Mouse (Mus musculus) ES-E14 (cell line): ENCODE measurements around the gene Apol7a.

ENCODE experiments used
- CHD2 ChIP-seq: IDR thresholded peaks from 2 replicates; pipeline ENCODE4 v1.6.1; 2014; ENCODE audit warnings: mild to moderate bottlenecking, low read depth, low read length, inconsistent platforms
- ZC3H11A ChIP-seq: IDR thresholded peaks from 2 replicates; pipeline ENCODE4 v1.6.1; 2012; ENCODE audit warnings: low read depth, mild to moderate bottlenecking, inconsistent platforms, low read length, borderline replicate concordance
- ZNF384 ChIP-seq: IDR thresholded peaks from 2 replicates; pipeline ENCODE4 v1.6.1; 2012; ENCODE audit warnings: low read depth, low read length, inconsistent platforms

DNA sequence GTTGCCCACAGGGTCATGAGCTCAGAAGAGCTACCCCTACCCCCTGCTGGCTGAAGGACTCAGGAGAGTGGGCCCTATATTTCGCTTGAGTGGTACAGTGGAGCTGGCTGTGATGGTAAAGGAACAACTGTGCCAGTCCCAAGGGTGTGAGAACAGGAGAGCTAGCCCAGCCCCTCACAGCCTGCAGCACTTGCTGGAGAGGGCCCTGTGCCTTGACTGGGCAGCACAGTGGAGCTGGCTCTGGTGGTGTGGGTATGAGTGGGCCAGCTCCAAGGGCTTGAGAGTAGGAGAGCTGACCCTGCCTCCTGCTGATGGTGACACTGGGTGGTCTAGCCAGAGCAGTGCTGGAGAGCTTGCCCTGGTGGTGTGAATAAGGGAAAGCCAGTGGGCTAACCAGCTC lies 16.0 kb downstream of the Apol7a start:
- TF ChIP-seq ZNF384, result no peak
- no peak for TF ChIP-seq ZC3H11A
- TF ChIP-seq CHD2, result no peak
